Mouse (Mus musculus): ENCODE results near the gene Pik3ca. TPM values are rescaled to one million over a fixed set of nuclear protein-coding genes. Genes with fewer than 3 reads are reported as not detected.

The Pik3ca gene
- 10 to 100 TPM; 60.9 to 61.6 TPM for total RNA-seq (2021)

GRCm38 (mm10) chr3:32397461-32398174, at the start of gene Pik3ca:
Pik3ca (plus strand) TSS chr3:32397671.
- intact Hi-C loops (cut with DNase I): loop anchor here (2.0 kb wide), 1 partner anchor 113 kb away; the partner anchor contains the start of gene Zfp639
- peak; percentile 64 to 76 for DNase-seq (ENCODE audit: low spot score in 2 of 2)

GRCm38 (mm10) chr3:32347881-32348280, 49.6 kb upstream of the Pik3ca start:
- intact Hi-C loops (cut with DNase I): no loop called here
- DNase-seq (ENCODE audit: low spot score in 2 of 2): peak; percentile 40 to 49

- no peak for DNase-seq (ENCODE audit: low spot score in 2 of 2)
- intact Hi-C loops (cut with DNase I): no loop called here
Observed at GRCm38 (mm10) chr3:32361221-32361620, 36.2 kb upstream of the Pik3ca start.

GRCm38 (mm10) chr3:32364195-32364594, 33.3 kb upstream of the Pik3ca start:
- DNase-seq (ENCODE audit: low spot score in 2 of 2): no peak

GRCm38 (mm10) chr3:32364841-32365545, 32.5 kb upstream of the Pik3ca start:
- intact Hi-C loops (cut with DNase I): loop anchor here (1.0 kb wide), 1 partner anchor 31 kb away; no protein-coding TSS in a partner anchor
- no peak for DNase-seq (ENCODE audit: low spot score in 2 of 2)

More at GRCm38 (mm10) chr3:32364195-32364594, 33.3 kb upstream of the Pik3ca start:
- intact Hi-C loops (cut with DNase I): no loop called here

- intact Hi-C loops (cut with DNase I): loop anchor here (1.0 kb wide), 1 partner anchor 31 kb away; no protein-coding TSS in a partner anchor
- peak; percentile 86 to 87 for DNase-seq (ENCODE audit: low spot score in 2 of 2)
Observed at GRCm38 (mm10) chr3:32365546-32366245, 31.8 kb upstream of the Pik3ca start, which contains the start of gene Zmat3. Zmat3 (minus strand) TSS chr3:32366014.

GRCm38 (mm10) chr3:32366246-32366734, 31.2 kb upstream of the Pik3ca start:
- DNase-seq (ENCODE audit: low spot score in 2 of 2): no peak
- intact Hi-C loops (cut with DNase I): no loop called here

GRCm38 (mm10) chr3:32367516-32367915, 30.0 kb upstream of the Pik3ca start:
- intact Hi-C loops (cut with DNase I): no loop called here

GRCm38 (mm10) chr3:32371957-32372356, 25.5 kb upstream of the Pik3ca start:
- no peak for DNase-seq (ENCODE audit: low spot score in 2 of 2)
- intact Hi-C loops (cut with DNase I): no loop called here

More at GRCm38 (mm10) chr3:32367516-32367915, 30.0 kb upstream of the Pik3ca start:
- no peak for DNase-seq (ENCODE audit: low spot score in 2 of 2)

- no peak for DNase-seq (ENCODE audit: low spot score in 2 of 2)
- intact Hi-C loops (cut with DNase I): no loop called here
Observed at GRCm38 (mm10) chr3:32372470-32372869, 25.0 kb upstream of the Pik3ca start.

- intact Hi-C loops (cut with DNase I): no loop called here
- no peak for DNase-seq (ENCODE audit: low spot score in 2 of 2)
Observed at GRCm38 (mm10) chr3:32373236-32373635, 24.2 kb upstream of the Pik3ca start.

GRCm38 (mm10) chr3:32379891-32380290, 17.6 kb upstream of the Pik3ca start:
- DNase-seq (ENCODE audit: low spot score in 2 of 2): no peak
- intact Hi-C loops (cut with DNase I): no loop called here

GRCm38 (mm10) chr3:32381556-32381955, 15.9 kb upstream of the Pik3ca start:
- DNase-seq (ENCODE audit: low spot score in 2 of 2): no peak
- intact Hi-C loops (cut with DNase I): no loop called here

GRCm38 (mm10) chr3:32392841-32393240, 4.6 kb upstream of the Pik3ca start:
- no peak for DNase-seq (ENCODE audit: low spot score in 2 of 2)
- intact Hi-C loops (cut with DNase I): no loop called here

GRCm38 (mm10) chr3:32393986-32394385, 3.5 kb upstream of the Pik3ca start:
- DNase-seq (ENCODE audit: low spot score in 2 of 2): no peak
- intact Hi-C loops (cut with DNase I): no loop called here

- intact Hi-C loops (cut with DNase I): loop anchor here (1.0 to 2.0 kb wide), 2 partner anchors 31 to 115 kb away; partner anchors contain the start of gene Zfp639
- DNase-seq (ENCODE audit: low spot score in 2 of 2): peak in 1 of 2 experiments; percentile 17
Observed at GRCm38 (mm10) chr3:32395771-32396551, 1.5 kb upstream of the Pik3ca start.

GRCm38 (mm10) chr3:32396794-32397460, 544 bp upstream of the Pik3ca start:
- intact Hi-C loops (cut with DNase I): loop anchor here (1.0 to 2.0 kb wide), 2 partner anchors 32 to 114 kb away; partner anchors contain the start of gene Zfp639
- DNase-seq (ENCODE audit: low spot score in 2 of 2): peak; percentile 96 to 97

- no peak for DNase-seq (ENCODE audit: low spot score in 2 of 2)
- intact Hi-C loops (cut with DNase I): no loop called here
Observed at GRCm38 (mm10) chr3:32398175-32398538, 686 bp downstream of the Pik3ca start.

Data from left cerebral cortex, postnatal 36 days (tissue).